Mouse (Mus musculus) MN1 (cell line): ENCODE results near the gene Clpb.

ENCODE experiments used
- DNase-seq: peaks from one replicate; pipeline ENCODE4 v3.0.0-alpha.2; 2016; ENCODE audit warnings: low spot score

Clpb gene

GRCm38 (mm10) chr7:101821571-101822501, 158.4 kb downstream of the Clpb start:
- peak; percentile 87 for DNase-seq

GRCm38 (mm10) chr7:101822836-101823757, 159.7 kb downstream of the Clpb start:
- peak; percentile 88 for DNase-seq

GRCm38 (mm10) chr7:101823758-101824630, 160.6 kb downstream of the Clpb start:
- peak; percentile 67 for DNase-seq

- no peak for DNase-seq
Measured at GRCm38 (mm10) chr7:101830373-101830772, 166.9 kb downstream of the Clpb start.

- no peak for DNase-seq
Measured at GRCm38 (mm10) chr7:101831437-101831836, 168.0 kb downstream of the Clpb start.

- no peak for DNase-seq
Measured at GRCm38 (mm10) chr7:101832372-101832771, 168.9 kb downstream of the Clpb start.

GRCm38 (mm10) chr7:101833352-101833751, 169.9 kb downstream of the Clpb start:
- DNase-seq, result no peak

GRCm38 (mm10) chr7:101833916-101834584, 170.6 kb downstream of the Clpb start:
- DNase-seq, result no peak

- DNase-seq, result no peak
Measured at GRCm38 (mm10) chr7:101834903-101835302, 171.5 kb downstream of the Clpb start.

- peak; percentile 33 for DNase-seq
Measured at GRCm38 (mm10) chr7:101835457-101836109, 172.2 kb downstream of the Clpb start.

- DNase-seq, result peak; percentile 39
Measured at GRCm38 (mm10) chr7:101836271-101837153, 173.1 kb downstream of the Clpb start.

- peak; percentile 43 for DNase-seq
Measured at GRCm38 (mm10) chr7:101837154-101837605, 173.7 kb downstream of the Clpb start.

GRCm38 (mm10) chr7:101837606-101838471, 174.4 kb downstream of the Clpb start, which contains the start of gene Inppl1:
Gene Inppl1, minus strand, starts transcription at chr7:101838229.
- peak; percentile 83 for DNase-seq

GRCm38 (mm10) chr7:101844186-101844585, 180.8 kb downstream of the Clpb start:
- no peak for DNase-seq
